Mouse (Mus musculus) ZHBTc4 (cell line): Measurements from ENCODE around the gene Zfand3.

Experiments used
- DNase-seq: peaks from one replicate; pipeline ENCODE4 v3.0.0-alpha.2; 2011; ENCODE audit warnings: low read depth, low spot score

Zfand3 gene

DNA sequence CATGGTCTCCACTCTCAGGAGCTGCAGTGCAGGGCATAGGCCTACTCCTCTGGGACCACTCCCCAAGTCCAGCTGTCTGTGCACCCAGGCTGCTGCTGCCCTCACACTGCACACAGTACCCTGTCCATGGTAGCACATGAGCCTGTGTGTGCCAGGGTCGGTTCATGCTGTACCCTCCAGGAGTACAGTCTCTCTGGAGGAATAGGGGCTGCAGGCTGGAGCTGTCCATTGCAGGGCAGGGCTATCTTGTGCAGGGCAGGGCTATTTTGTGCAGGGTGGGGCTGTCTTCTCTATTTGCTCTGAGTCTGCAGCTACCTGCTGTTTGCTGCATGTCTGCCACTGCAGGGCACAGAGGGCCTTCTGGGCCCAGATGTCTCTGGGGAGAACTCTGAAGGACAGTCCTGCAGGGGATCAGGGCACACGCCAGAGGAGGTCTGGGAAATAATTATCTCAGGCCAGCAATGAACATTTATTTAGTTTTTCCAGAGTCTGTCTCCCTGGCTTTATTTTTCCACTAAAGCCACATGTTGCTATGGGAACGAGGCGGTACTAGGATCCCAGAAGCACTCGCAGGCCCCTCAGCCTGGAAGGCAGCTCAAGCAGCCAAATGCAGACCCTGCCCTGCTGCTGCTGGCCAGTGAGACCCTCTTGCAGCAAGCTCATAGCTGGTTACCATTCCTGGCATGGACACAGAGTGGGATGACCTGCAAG is 220.7 kb downstream of the Zfand3 start:
- DNase-seq, result no peak

DNA sequence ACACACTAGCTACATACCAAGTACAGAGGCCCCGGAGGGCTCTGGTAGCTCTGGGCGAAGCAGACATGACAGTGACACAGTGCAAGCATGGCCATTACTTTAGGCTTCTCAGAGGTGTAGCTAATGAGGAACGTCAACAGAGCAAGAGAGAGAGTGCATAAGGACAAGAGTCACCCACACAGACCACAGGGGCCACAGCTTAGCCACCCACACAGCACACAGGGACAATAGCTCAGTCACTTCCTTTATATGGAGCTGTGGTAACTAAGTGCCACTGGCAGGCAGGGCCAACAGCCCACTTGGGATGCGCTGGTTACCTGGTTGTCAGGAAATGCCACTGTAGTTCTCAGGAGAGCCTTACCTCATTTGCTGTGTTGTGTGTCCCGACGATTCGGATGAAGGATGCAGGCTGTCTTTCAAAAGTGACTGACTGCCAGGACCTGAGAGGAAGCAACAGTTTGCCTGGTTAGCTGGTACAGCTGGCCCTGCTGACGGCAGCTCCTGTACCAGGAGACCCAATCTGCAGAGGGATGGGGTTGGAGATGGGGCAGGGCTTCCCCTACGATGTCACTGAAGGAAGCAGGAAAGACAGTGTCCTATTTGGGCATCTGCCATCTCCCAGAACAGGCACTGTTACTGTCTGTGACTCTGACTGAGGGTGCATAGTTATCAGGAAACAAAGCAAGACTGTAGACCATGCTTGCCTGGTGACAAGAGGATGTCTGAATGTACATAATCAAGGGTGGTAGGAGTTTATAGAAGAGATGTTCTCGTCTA is 224.1 kb downstream of the Zfand3 start:
- no peak for DNase-seq

DNA sequence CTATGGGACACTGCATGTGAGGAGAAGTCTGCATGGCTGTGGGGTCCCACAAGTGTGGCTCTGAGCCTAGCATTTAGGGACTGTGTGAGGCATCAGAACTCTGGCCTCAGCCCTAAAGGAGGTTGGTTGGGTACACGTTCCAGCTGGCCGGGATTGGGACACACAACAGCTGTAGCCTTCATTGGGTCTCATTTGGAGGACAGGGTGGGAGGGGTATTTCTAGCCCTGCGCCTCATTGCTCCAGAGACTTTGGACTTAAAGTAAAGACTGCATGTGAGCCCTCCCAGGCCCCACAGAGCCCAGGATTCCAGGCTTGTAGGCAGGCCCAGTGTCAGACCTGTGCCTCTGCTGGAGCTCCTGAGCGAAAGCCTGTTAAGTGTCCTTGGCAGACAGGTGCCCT is 225.9 kb downstream of the Zfand3 start:
- no peak for DNase-seq

DNA sequence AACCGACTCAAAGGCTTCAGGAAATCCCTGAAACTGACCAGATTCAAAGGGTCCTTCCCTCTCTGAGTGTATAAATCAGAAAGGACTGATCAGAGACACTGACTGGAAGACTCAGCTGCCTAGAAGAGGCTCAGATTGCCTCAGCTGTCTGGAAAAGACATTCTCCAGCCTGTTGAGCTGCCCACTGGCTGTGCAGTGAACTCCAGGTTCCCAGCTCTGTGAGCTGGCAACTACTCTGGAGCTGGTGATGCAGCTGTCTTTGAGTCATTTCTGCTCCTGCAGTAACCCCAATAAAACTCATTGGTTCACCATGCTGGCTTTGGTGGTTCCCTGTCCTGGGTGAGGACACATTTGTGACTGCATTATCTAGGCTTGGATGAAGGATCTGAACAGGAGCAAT is 226.9 kb downstream of the Zfand3 start:
- DNase-seq, result no peak

DNA sequence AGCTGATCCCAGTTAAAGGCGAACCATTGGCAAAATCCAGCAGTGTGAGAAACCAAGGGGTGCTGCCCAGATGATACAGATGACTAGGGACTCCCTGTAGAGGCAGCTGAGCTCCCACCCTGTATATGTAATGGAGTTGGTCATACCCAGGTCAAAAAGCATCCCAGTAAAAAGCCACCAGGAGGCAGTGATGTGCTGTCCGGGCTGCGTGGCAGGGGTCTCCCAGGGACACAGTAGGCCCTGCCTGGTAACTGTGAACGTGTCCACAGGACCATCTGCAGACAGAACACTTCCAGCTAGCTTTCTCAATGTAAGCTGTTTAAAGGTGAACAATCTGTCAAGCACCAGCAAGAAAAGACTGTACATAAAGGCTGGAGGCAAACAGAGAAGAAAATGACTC is 228.2 kb downstream of the Zfand3 start:
- DNase-seq, result peak; percentile 41

DNA sequence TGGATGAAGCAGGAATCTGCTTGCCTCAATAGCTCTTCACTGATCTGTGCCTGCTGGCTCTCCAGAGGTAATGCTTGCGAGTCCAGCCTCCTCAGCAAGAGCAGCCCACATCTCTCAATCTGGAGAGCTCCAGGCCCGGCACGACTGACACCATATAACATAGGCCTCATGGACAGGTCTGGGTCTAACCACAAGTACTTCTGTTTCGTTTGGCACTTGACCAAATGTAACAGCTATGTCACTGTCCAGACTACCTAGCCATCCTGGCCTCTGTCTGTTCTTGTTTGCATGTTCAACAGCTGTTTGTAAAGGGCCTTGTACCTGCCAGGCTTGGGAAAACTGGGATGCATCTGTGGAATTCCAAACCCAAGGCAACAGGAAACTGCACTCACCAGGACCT is 230.8 kb downstream of the Zfand3 start:
- DNase-seq, result no peak

DNA sequence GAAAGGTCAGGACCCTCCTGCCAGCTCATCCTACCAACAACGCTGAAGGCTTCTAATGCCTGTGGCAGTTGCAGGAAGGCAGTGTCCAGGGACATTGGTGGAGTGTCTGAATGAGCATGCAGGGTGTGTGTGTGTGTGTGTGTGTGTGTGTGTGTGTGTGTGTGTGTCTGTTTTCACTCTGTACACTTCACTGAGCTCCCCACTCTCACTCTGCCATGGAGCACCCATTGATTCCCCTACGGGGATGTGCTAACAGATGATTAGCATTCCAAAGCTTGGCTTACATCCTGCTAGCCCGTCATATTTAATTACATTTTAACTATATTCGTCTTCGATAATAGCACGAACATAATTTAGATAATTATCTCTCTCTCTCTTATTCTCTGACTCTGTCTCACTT is 232.1 kb downstream of the Zfand3 start:
- DNase-seq, result no peak

DNA sequence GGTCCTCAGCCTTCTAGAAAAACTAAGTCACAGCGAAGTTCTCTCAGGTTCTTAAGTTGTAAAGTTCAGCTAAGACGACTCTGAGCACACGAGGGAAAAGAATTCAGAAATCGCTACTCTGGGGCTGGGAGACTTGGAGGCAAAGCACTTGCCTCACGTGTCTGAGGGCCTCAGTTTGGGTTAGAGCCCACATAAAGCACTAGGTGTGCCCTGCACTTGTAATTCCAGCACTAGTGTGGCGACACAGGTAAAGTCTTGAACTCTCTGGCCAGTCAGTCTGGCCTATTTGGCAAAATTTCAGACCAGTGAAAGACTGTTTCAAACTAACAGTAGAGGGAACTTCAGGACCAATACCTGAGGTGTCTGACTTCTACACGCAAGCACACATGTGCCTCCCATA is 233.1 kb downstream of the Zfand3 start:
- DNase-seq, result no peak

DNA sequence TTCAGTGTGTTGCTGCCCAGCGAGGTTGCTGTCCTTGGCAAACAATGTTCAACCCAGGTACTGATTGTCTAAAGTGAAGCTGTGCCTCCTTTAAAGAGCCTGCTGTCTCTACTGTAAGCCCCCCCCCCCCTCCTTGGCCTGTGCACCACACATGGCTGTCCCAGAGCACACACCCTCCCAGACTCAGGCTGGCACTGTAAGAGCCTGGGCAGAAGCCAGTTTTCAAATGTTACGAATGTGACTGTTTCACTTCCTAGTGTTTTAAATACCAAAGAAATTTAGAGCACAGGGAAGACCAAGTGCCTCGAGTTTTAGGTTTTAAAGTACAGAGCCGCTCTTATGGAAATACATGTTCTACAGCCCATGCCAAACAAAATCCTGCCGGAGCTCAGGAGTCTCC is 234.9 kb downstream of the Zfand3 start:
- no peak for DNase-seq

DNA sequence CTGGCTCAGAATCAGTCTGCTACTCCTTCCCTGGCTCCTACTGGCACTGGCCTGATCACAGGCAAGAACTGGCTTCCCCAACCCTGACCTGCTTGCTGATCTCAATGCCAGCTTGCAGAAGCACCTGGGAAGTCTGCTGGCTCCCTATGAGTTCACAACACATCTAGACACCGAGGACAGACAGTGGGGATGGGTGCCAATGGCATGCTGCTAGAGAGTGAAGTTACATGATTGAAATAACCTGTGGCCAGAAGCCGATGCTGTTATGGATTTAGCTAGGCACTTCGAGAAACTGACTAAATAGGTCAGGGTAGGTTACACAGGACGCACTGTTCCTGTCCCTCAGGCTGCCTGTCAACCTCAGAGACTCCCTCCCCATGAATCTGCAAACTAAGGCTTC is 236.1 kb downstream of the Zfand3 start:
- DNase-seq, result no peak

DNA sequence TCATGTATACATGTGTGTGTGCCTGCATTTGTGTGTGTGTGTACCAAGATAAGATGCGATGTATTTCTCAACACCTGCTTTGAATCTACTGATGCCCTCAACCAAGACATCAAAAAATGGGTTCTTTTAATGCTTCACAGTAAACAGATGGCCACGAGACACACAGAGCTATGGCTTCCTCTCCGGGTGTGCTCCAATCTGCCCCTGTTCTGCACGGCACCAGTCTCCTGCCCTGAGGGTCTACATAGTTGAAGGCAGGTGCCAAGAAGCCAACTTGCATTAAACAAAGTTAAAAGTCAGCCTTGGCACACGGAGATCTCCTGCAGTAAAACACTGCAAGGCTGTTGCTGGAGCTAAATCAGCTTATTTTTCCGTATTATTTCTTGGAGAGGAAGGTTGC is 236.5 kb downstream of the Zfand3 start:
- DNase-seq, result no peak

DNA sequence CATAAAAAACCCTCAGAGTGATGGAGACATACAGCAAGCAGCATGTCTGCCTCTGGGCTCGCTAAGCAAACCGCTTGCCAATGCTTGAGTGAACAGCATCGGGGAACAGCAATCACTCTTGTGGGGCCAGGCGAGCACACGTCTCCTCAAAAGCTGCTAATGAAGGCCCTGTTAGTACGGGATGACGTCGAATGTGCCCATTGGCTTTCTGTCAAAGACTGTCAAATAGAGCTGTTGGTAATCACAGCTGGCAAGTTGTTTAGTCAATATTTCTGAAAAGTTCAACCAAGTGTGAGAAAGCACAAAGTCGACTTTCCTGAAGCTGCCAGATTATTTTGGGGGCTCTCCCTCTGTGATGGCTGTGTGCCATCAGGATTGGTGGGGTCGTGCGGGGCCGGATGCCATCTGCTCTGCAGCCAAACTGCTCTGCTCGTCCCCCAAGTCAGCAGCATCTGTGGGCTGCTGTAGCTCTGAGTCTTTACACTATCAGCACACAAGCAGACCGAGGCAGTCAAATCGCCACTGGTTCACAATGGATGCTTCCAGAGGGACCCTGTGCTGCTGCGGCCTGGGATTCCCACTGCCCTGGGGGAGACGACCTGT is 237.3 kb downstream of the Zfand3 start:
- DNase-seq, result no peak

DNA sequence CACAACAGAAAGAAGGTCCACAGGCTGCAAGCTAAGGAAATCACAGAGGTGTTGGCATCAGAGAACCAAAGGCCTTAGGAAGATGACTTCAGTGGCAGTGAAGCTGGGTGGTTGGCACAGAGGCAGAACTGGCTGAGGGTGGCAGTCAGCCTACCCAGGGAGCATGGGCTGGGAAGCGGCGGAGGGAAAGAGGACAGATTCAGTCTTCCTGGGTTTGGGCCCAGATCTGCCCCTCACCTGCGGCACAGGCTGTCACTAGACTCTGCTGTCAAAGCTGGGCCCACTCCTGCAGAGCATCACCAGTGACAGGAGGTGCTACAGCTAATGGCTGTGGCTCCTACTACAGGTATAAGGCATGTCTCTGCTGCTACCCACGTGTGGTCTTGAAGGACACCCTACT is 238.1 kb downstream of the Zfand3 start:
- DNase-seq, result no peak

DNA sequence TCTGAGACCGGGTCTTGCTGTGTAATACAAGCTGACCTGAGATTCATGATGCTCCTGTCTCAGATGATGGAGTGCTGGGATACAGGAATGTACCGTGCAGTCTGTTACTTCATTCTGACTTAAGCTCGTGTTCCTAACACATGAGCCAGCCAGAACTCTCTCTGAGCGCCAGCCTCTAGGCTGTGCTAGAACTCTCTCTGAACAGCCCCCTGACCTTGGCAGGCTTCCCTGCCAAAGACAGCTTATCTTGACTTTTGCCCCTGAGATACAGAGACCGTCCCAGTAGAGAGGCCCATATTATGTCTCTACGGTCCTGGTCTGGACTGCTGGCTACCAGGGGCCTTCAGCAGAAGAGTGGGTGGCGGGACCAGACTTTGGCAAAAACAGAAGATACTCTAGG is 239.0 kb downstream of the Zfand3 start:
- no peak for DNase-seq

DNA sequence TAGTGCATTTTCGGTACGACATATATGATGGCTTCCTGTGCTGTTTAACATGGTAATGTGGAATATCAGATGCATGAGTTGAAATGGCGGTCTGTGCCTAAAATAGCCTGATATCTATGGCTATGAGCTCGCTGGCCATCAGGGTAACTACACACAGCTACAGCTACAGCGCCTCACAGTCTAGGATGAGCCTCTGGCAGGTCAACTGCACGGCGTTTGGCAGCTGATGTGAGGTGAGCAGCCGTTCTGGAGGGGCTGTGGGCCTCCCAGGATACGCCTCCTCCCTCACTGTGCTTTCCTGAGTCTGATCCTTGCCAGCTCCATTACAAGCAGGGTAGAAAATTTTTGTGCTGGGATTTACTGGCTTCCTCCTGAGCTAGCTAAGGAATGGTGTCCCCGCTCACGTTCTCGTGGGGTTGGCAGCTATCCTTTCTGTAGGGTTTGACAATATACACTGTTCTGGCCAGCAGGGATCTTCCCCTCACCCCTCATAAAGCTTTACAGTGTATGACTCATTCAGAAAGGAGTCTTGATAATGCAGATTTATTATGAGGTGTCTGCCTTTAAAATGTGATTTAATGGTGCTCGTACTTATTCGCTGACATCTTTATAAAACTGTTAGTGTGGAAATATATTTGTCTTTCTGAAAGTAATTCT is 240.2 kb downstream of the Zfand3 start:
- no peak for DNase-seq

DNA sequence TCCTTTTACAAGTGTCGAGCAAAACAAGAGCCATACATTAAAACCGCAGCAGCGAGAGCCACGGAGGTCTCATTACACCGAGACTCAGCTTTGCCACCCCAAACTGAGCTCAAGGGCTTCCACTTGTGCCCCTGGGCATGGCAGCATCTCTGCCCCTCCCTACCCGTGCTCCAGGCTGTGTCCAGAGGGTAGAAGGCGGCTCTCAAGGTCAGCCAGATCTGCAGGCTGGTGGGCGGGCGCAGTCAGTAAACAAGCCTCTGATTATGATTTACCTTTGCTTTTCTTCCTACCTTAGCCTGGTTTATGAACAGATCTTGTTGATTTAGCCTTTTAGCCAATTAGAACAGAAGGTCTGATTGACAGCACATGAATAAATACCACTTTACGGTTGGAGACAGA is 240.8 kb downstream of the Zfand3 start:
- no peak for DNase-seq

DNA sequence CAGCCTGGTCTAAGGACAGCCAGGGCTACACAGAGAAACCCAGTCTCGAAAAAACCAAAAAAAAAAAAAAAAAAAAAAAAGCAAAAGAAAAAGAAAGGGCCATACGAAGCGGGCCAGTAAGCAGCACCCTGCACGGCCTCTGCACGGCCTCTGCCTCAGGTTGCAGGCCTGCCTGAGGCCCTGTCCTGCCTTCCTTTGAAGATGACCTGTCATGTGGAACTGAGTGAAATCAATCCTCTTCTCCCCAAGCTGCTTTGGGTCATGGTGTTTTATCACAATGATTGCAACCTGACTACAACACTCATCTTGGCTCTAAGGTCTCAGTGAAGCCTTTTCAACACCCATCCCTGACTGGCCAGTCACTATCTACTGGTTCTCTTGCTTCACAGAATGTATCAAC is 248.5 kb downstream of the Zfand3 start:
- DNase-seq, result no peak

DNA sequence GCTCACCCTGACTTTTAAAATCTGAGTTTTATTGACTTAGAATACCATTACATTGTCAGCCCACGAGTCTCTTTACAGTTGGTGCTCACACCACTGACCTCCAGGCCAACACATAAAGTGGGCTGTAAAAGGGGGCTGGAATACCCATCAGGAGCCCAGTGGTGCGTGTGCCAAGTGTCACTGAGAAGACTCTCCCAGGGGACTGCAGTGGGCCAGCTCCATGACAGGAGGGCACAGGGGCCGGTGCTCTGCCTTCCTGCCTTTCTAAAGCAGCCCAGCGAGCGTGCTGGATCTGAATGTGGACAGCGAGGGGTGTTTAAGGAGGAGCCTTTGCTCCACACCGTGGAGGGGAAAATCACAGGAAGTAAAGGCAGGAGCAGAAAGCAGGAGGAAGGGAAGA is 249.4 kb downstream of the Zfand3 start:
- no peak for DNase-seq

DNA sequence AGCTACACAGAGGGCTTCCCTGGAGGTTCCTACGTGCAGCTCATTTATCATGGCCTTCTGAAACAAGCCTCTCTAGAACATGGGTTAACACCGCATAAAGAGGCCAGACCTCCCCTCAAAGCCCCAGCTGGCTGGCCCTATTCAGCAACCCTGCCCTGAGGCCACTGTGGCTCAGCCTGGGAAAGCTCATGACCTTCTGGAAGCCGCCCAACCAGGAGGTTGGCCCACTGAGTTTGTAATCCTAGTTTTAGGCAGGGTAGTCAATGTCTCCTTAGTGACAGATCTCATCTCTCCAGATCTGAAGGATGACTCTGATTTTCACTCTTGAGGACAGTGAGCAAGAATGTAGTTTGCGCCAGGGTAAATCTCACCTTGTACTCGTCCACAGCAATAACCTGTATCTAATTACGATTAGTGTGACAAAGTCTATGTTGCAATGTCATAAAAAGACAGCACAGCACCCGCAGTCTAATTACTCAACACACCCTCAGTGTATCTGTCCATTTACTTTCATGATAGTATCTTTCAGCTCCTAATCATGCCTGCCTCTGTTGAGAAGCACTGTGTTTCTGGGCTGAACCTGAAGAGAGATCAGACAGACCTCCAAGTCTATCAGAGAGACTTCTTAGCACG is 251.5 kb downstream of the Zfand3 start:
- DNase-seq, result no peak

DNA sequence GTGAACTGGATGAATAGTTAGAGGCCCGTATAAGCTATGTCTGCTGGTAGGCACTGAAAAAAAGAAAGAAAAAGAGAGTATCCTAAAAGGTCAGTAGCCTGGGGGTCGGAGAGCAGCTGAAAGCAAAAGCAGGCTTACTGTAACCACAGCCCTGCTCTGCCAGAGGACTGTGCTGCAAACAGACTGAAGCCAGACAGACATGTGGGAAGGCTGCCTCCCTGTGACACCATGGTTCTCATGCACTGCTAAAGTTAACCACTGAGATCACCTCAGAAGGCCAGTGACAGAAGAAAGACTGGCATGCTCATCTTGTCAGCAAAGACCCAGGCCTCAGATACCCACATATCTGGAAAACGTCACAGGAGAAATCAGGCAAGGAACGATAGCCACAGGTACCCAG is 253.9 kb downstream of the Zfand3 start:
- DNase-seq, result no peak

DNA sequence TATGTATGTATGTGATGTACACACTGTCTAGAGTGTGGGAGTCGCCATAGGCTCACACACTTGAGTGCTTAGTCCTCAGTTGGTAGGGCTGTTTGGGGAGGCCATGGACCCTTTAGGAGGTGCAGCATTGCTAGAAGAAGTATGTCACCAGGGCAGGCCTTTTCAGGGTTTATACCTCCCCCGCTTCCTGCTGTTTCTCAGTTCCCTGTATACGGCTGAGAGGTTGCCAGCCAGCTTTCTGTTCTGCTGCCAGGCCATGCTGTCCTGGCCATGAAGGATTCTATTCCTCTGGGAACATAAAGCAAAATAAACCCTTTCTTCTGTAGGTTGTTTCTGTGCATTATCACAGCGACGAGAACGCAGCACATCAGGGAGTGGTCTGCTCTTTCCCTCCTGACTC is 255.4 kb downstream of the Zfand3 start:
- no peak for DNase-seq
